ENCODE assay signal across 8 mouse cellular contexts in genomic region chr8:3631478-3631875, GRCm38 (mm10). TPM values are rescaled to one million over a fixed set of nuclear protein-coding genes. Genes with fewer than 3 reads are reported as not detected.
DNase-seq lines count a peak whose midpoint lies in the region; ATAC-seq and TF ChIP-seq lines count a peak whose summit lies in the region.

No protein-coding gene starts in this region.

- TF ChIP-seq POLR2A in heart, adult 2 months (IDR thresholded peaks at IDR 0.05; ENCODE audit: insufficient read depth, low read depth, low read length) = no peak

- peak overlapping the region; percentile 87 for H3K4me2 ChIP-seq in hindbrain, embryonic 11.5 days (replicated peaks; ENCODE audit: low read depth, low read length)
- H3K4me2 ChIP-seq in liver, embryonic 16.5 days (ENCODE audit: low read depth, low read length) = peak overlapping the region; percentile 82
- H3K4me2 ChIP-seq in neural tube, embryonic 13.5 days = peak overlapping the region; percentile 75

- intact Hi-C loops in heart, adult 2 months (cut with DNase I) = no loop called here
- intact Hi-C loops in heart, postnatal 14 days (cut with DNase I) = no loop called here

- H3K4me1 ChIP-seq in heart, adult 2 months (ENCODE audit: control insufficient read depth, insufficient read depth, low read length) = no peaks in the 10 kb centered on the region
- no peaks in the 10 kb centered on the region for H3K4me1 ChIP-seq in hindbrain, embryonic 11.5 days (replicated peaks; ENCODE audit: control insufficient read depth, insufficient read depth, low read length)
- H3K4me1 ChIP-seq in liver, embryonic 16.5 days (ENCODE audit: control insufficient read depth, low read depth, low read length) = peaks cover 13% of the 10 kb centered on the region
- H3K4me1 ChIP-seq in neural tube, embryonic 13.5 days (replicated peaks) = peaks cover 11% of the 10 kb centered on the region

- H3K27ac ChIP-seq in heart, adult 2 months = no peak overlapping the region
- H3K27ac ChIP-seq in hindbrain, embryonic 11.5 days (ENCODE audit: low read depth, low read length) = no peak overlapping the region
- peak overlapping the region; percentile 16; the same call in 1 of the 2 replicates for H3K27ac ChIP-seq in liver, embryonic 16.5 days (ENCODE audit: low read length)
- no peak overlapping the region for H3K27ac ChIP-seq in neural tube, embryonic 13.5 days (replicated peaks)

- TF ChIP-seq CTCF in heart, adult 2 months (IDR thresholded peaks at IDR 0.05) = no peak

- no peak overlapping the region for H3K9ac ChIP-seq in heart, adult 2 months (ENCODE audit: low read depth, low read length)
- peak overlapping the region; percentile 55; the same call in 1 of the 2 replicates for H3K9ac ChIP-seq in hindbrain, embryonic 11.5 days (ENCODE audit: low read depth, low read length)
- peak overlapping the region; percentile 85 for H3K9ac ChIP-seq in liver, embryonic 16.5 days (ENCODE audit: low read depth, low read length)
- H3K9ac ChIP-seq in neural tube, embryonic 13.5 days = peak overlapping the region; percentile 66

- no peak for TF ChIP-seq EP300 in heart, adult 2 months (IDR thresholded peaks at IDR 0.05; ENCODE audit: insufficient read depth, low read depth, low read length)

- peak overlapping the region; percentile 44 for H3K4me3 ChIP-seq in heart, adult 2 months
- H3K4me3 ChIP-seq in hindbrain, embryonic 11.5 days (ENCODE audit: low read depth, low read length) = peak overlapping the region; percentile 52
- H3K4me3 ChIP-seq in liver, embryonic 16.5 days (ENCODE audit: low read depth, low read length) = peak overlapping the region; percentile 84
- H3K4me3 ChIP-seq in neural tube, embryonic 13.5 days = peak overlapping the region; percentile 46

- ATAC-seq in hindbrain, embryonic 11.5 days (ENCODE audit: low FRiP score) = no peak; the same call in 1 of the 2 replicates
- peak; percentile 58 for ATAC-seq in liver, embryonic 16.5 days (ENCODE audit: low read depth)
- ATAC-seq in neural tube, embryonic 13.5 days (ENCODE audit: low read depth) = no peak; the same call in 1 of the 2 replicates

- H3K79me2 ChIP-seq in heart, adult 2 months (replicated peaks; ENCODE audit: control insufficient read depth, insufficient read depth, low read length) = no peaks in the 10 kb centered on the region

- no peaks in the 10 kb centered on the region for H3K9me3 ChIP-seq in hindbrain, embryonic 11.5 days (ENCODE audit: control insufficient read depth, low read length)
- H3K9me3 ChIP-seq in liver, embryonic 16.5 days (replicated peaks; ENCODE audit: control insufficient read depth, low read length) = no peaks in the 10 kb centered on the region
- H3K9me3 ChIP-seq in neural tube, embryonic 13.5 days = no peaks in the 10 kb centered on the region

- H3K36me3 ChIP-seq in heart, adult 2 months (ENCODE audit: control insufficient read depth, insufficient read depth, low read length) = no peaks in the 10 kb centered on the region
- H3K36me3 ChIP-seq in hindbrain, embryonic 11.5 days (ENCODE audit: control insufficient read depth, insufficient read depth, low read length) = no peaks in the 10 kb centered on the region
- H3K36me3 ChIP-seq in liver, embryonic 16.5 days (ENCODE audit: control insufficient read depth, insufficient read depth) = peaks cover 15% of the 10 kb centered on the region
- H3K36me3 ChIP-seq in neural tube, embryonic 13.5 days = no peaks in the 10 kb centered on the region

- DNase-seq in heart, adult 2 months = no peak
- DNase-seq in heart, postnatal 14 days = no peak
- peak; percentile 31 for DNase-seq in ZHBTc4 (ENCODE audit: low read depth, low spot score)
- DNase-seq in hindbrain, embryonic 11.5 days (ENCODE audit: low spot score) = no peak
- no peak for DNase-seq in layer of hippocampus, postnatal 36 days
- DNase-seq in urinary bladder, postnatal 36 days (ENCODE audit: low spot score in 2 of 2) = no peak

- WGBS in heart, adult 2 months = 16% methylated on average over 8 of the region's 8 CpGs
- WGBS in hindbrain, embryonic 11.5 days = 22% methylated on average over 8 of the region's 8 CpGs
- WGBS in liver, embryonic 16.5 days (ENCODE audit: insufficient replicate concordance) = 5% methylated on average over 8 of the region's 8 CpGs
- WGBS in neural tube, embryonic 13.5 days = 19% methylated on average over 8 of the region's 8 CpGs

- H3K27me3 ChIP-seq in heart, adult 2 months (ENCODE audit: control insufficient read depth, insufficient read depth, low read length) = peaks cover 1% of the 10 kb centered on the region; the same call in 1 of the 2 replicates
- no peaks in the 10 kb centered on the region; the same call in 1 of the 2 replicates for H3K27me3 ChIP-seq in hindbrain, embryonic 11.5 days (ENCODE audit: control insufficient read depth, insufficient read depth, low read length)
- no peaks in the 10 kb centered on the region; the same call in none of the 2 replicates for H3K27me3 ChIP-seq in liver, embryonic 16.5 days (ENCODE audit: control insufficient read depth, insufficient read depth, low read depth, low read length)
- H3K27me3 ChIP-seq in neural tube, embryonic 13.5 days = peaks cover 31% of the 10 kb centered on the region

RNA-seq across cellular contexts. Expression of gene Stxbp2, which starts 0.7 kb away (rescaled TPM):
- 1 to 10 TPM; 5.7 to 6.4 TPM for total RNA-seq in heart, adult 2 months (2021)
- 9.6 and 13.4 TPM in 2 replicates for polyA plus RNA-seq in heart, adult 2 months (2012; rRNA removed)
- 10 to 100 TPM in 1 of 2 experiments, 1 to 10 TPM in 1; 7.7 to 10.1 TPM for total RNA-seq in heart, postnatal 14 days (2021)
- 23.6 and 24.9 TPM in 2 replicates for polyA plus RNA-seq in hindbrain, embryonic 11.5 days (2014; fragmentation: Nextera tagmentation; extraction: Ambion mirVana)
- 48.6 and 50.9 TPM in 2 replicates for polyA plus RNA-seq in liver, embryonic 16.5 days (2015; fragmentation: Nextera tagmentation; extraction: Ambion mirVana)
- polyA plus RNA-seq in neural tube, embryonic 13.5 days (2015; fragmentation: Nextera tagmentation; extraction: Ambion mirVana) = 29.4 and 29.9 TPM in 2 replicates
- 10 to 100 TPM; 36.3 to 47.1 TPM for total RNA-seq in layer of hippocampus, postnatal 36 days (2021)

RNA-seq across cellular contexts. Expression of gene Pcp2, which starts 6.1 kb away (rescaled TPM):
- total RNA-seq in heart, adult 2 months (2021) = not detected
- not detected in 2 replicates for polyA plus RNA-seq in heart, adult 2 months (2012; rRNA removed)
- not detected for total RNA-seq in heart, postnatal 14 days (2021)
- polyA plus RNA-seq in hindbrain, embryonic 11.5 days (2014; fragmentation: Nextera tagmentation; extraction: Ambion mirVana) = 0.31 and 0.33 TPM in 2 replicates
- polyA plus RNA-seq in liver, embryonic 16.5 days (2015; fragmentation: Nextera tagmentation; extraction: Ambion mirVana) = 0.07 TPM in 1 of 2 replicates, not detected in the other
- polyA plus RNA-seq in neural tube, embryonic 13.5 days (2015; fragmentation: Nextera tagmentation; extraction: Ambion mirVana) = 0.58 TPM in 1 of 2 replicates, not detected in the other
- 1 to 10 TPM; 1.1 to 1.9 TPM for total RNA-seq in layer of hippocampus, postnatal 36 days (2021)

RNA-seq across cellular contexts. Expression of gene Pet100, which starts 10.1 kb away (rescaled TPM):
- 10 to 100 TPM; 79.1 to 92.2 TPM for total RNA-seq in heart, adult 2 months (2021)
- 7.6 and 13.6 TPM in 2 replicates for polyA plus RNA-seq in heart, adult 2 months (2012; rRNA removed)
- total RNA-seq in heart, postnatal 14 days (2021) = 10 to 100 TPM; 61.7 to 66.4 TPM
- polyA plus RNA-seq in hindbrain, embryonic 11.5 days (2014; fragmentation: Nextera tagmentation; extraction: Ambion mirVana) = 96.3 and 102 TPM in 2 replicates
- 76.2 and 80.9 TPM in 2 replicates for polyA plus RNA-seq in liver, embryonic 16.5 days (2015; fragmentation: Nextera tagmentation; extraction: Ambion mirVana)
- 111 and 122 TPM in 2 replicates for polyA plus RNA-seq in neural tube, embryonic 13.5 days (2015; fragmentation: Nextera tagmentation; extraction: Ambion mirVana)
- total RNA-seq in layer of hippocampus, postnatal 36 days (2021) = 10 to 100 TPM; 84.7 to 95.6 TPM

RNA-seq across cellular contexts. Expression of gene Xab2, which starts 10.4 kb away (rescaled TPM):
- 10 to 100 TPM; 15.3 to 15.4 TPM for total RNA-seq in heart, adult 2 months (2021)
- polyA plus RNA-seq in heart, adult 2 months (2012; rRNA removed) = 27.0 and 30.1 TPM in 2 replicates
- 10 to 100 TPM; 18.4 to 19.3 TPM for total RNA-seq in heart, postnatal 14 days (2021)
- polyA plus RNA-seq in hindbrain, embryonic 11.5 days (2014; fragmentation: Nextera tagmentation; extraction: Ambion mirVana) = 47.5 and 58.1 TPM in 2 replicates
- polyA plus RNA-seq in liver, embryonic 16.5 days (2015; fragmentation: Nextera tagmentation; extraction: Ambion mirVana) = 25.4 and 25.7 TPM in 2 replicates
- 52.8 and 54.7 TPM in 2 replicates for polyA plus RNA-seq in neural tube, embryonic 13.5 days (2015; fragmentation: Nextera tagmentation; extraction: Ambion mirVana)
- total RNA-seq in layer of hippocampus, postnatal 36 days (2021) = 10 to 100 TPM; 35.6 to 37.6 TPM

RNA-seq across cellular contexts. Expression of gene Retn, which starts 24.1 kb away (rescaled TPM):
- total RNA-seq in heart, adult 2 months (2021) = 1 to 10 TPM in 1 of 2 experiments, under 1 TPM in 1; 0.86 to 2.4 TPM
- polyA plus RNA-seq in heart, adult 2 months (2012; rRNA removed) = 3.0 and 8.4 TPM in 2 replicates
- 1 to 10 TPM; 1.7 to 5.2 TPM for total RNA-seq in heart, postnatal 14 days (2021)
- 0.18 TPM in 1 of 2 replicates, not detected in the other for polyA plus RNA-seq in hindbrain, embryonic 11.5 days (2014; fragmentation: Nextera tagmentation; extraction: Ambion mirVana)
- 0.11 TPM in 1 of 2 replicates, not detected in the other for polyA plus RNA-seq in liver, embryonic 16.5 days (2015; fragmentation: Nextera tagmentation; extraction: Ambion mirVana)
- polyA plus RNA-seq in neural tube, embryonic 13.5 days (2015; fragmentation: Nextera tagmentation; extraction: Ambion mirVana) = 0.22 and 0.59 TPM in 2 replicates
- 1 to 10 TPM in 1 of 2 experiments, under 1 TPM in 1; 0.46 to 1.5 TPM for total RNA-seq in layer of hippocampus, postnatal 36 days (2021)
